Mouse (Mus musculus) lung, embryonic 15.5 days (tissue): ENCODE measurements around the gene Gna14. TPM values are rescaled to one million over a fixed set of nuclear protein-coding genes. Genes with fewer than 3 reads are reported as not detected.

Experiments
- ATAC-seq: fragments of 200-750 bp; cut with Nextera tagmentation; 2 replicates; pipeline ENCODE4 v1.8.0; 2017; ENCODE audit warnings: moderate number of reproducible peaks, borderline replicate concordance; ENCODE audit not compliant: low FRiP score, low TSS enrichment; ENCODE audit errors: extremely low read depth
- H3K27ac ChIP-seq: fragments of 300-500 bp; sonication (generic); 2 replicates; pipeline ENCODE4 v1.5.1; 2015; ENCODE audit warnings: moderate library complexity, mild to moderate bottlenecking, inconsistent platforms
- H3K27me3 ChIP-seq: fragments of 300-500 bp; sonication (generic); 2 replicates; pipeline ENCODE4 v1.6.1; 2015; ENCODE audit warnings: inconsistent platforms
- H3K36me3 ChIP-seq: fragments of 300-500 bp; sonication (generic); 2 replicates; pipeline ENCODE4 v1.6.1; 2015; ENCODE audit warnings: inconsistent platforms
- H3K4me1 ChIP-seq: fragments of 300-500 bp; sonication (generic); 2 replicates; pipeline ENCODE4 v1.6.1; 2015; ENCODE audit warnings: inconsistent platforms
- H3K4me2 ChIP-seq: fragments of 300-500 bp; sonication (generic); 2 replicates; pipeline ENCODE4 v1.6.1; 2015; ENCODE audit warnings: inconsistent platforms, mild to moderate bottlenecking, moderate library complexity
- H3K4me3 ChIP-seq: fragments of 300-500 bp; sonication (generic); 2 replicates; pipeline ENCODE4 v1.5.1; 2015; ENCODE audit warnings: mild to moderate bottlenecking, inconsistent platforms
- H3K9ac ChIP-seq: fragments of 300-500 bp; sonication (generic); 2 replicates; pipeline ENCODE4 v1.6.1; 2015; ENCODE audit warnings: inconsistent platforms
- H3K9me3 ChIP-seq: fragments of 300-500 bp; sonication (generic); 2 replicates; pipeline ENCODE4 v1.6.1; 2016; ENCODE audit warnings: inconsistent platforms
- WGBS: fragments of 180-500 bp; shearing (Covaris S2); methylation state at CpG from one replicate; pipeline ENCODE4 v1.1.7; 2015; 5-methylcytosine and 5-hydroxymethylcytosine counted together
- polyA plus RNA-seq: library from polyadenylated mRNA; unstranded; fragments of >200 nt; fragmentation: Nextera tagmentation; extraction: Ambion mirVana; gene quantifications from 2 replicates; pipeline ENCODE4 v1.2.1, GENCODE M21; 2015

Gna14 gene
- polyA plus RNA-seq, 1 experiment from 2014 or later: 12.4 TPM

GRCm38 (mm10) chr19:16559243-16559896, 123.8 kb downstream of the Gna14 start:
- Histone ChIP-seq H3K4me3 (no peak overlapping the region), H3K4me1 (peaks cover 23% of the 10 kb centered on the region), H3K4me2 (no peak overlapping the region), H3K9ac (no peak overlapping the region), H3K9me3 (no peaks in the 10 kb centered on the region), H3K27me3 (no peaks in the 10 kb centered on the region), H3K36me3 (no peaks in the 10 kb centered on the region), H3K27ac (peak overlapping the region; percentile 26)
- no peak for ATAC-seq
- WGBS: 51% methylated on average over 9 of the region's 9 CpGs

- WGBS: 76% methylated on average over 6 of the region's 6 CpGs
- no peak overlapping the region for H3K27ac ChIP-seq
Observed at GRCm38 (mm10) chr19:16562676-16563075, 127.1 kb downstream of the Gna14 start.

GRCm38 (mm10) chr19:16576790-16577189, 141.2 kb downstream of the Gna14 start:
- no peak overlapping the region for H3K27ac ChIP-seq

More at GRCm38 (mm10) chr19:16562676-16563075, 127.1 kb downstream of the Gna14 start:
- no peak overlapping the region for H3K9ac ChIP-seq
- no peak for ATAC-seq
- no peaks in the 10 kb centered on the region for H3K27me3 ChIP-seq
- no peaks in the 10 kb centered on the region for H3K36me3 ChIP-seq
- H3K4me1 ChIP-seq: peaks cover 5% of the 10 kb centered on the region
- H3K9me3 ChIP-seq: no peaks in the 10 kb centered on the region
- H3K4me2 ChIP-seq: no peak overlapping the region
- H3K4me3 ChIP-seq: no peak overlapping the region

GRCm38 (mm10) chr19:16579656-16580260, 144.2 kb downstream of the Gna14 start:
- Histone ChIP-seq H3K27ac (no peak overlapping the region), H3K4me3 (no peak overlapping the region), H3K27me3 (no peaks in the 10 kb centered on the region), H3K4me1 (no peaks in the 10 kb centered on the region), H3K4me2 (no peak overlapping the region), H3K9ac (no peak overlapping the region), H3K9me3 (no peaks in the 10 kb centered on the region), H3K36me3 (no peaks in the 10 kb centered on the region)
- WGBS: 46% methylated on average over 7 of the region's 7 CpGs
- no peak for ATAC-seq

More at GRCm38 (mm10) chr19:16576790-16577189, 141.2 kb downstream of the Gna14 start:
- 44% methylated on average over 6 of the region's 6 CpGs for WGBS
- H3K4me3 ChIP-seq: no peak overlapping the region
- H3K36me3 ChIP-seq: no peaks in the 10 kb centered on the region
- no peaks in the 10 kb centered on the region for H3K9me3 ChIP-seq
- no peak overlapping the region for H3K9ac ChIP-seq
- no peaks in the 10 kb centered on the region for H3K4me1 ChIP-seq
- ATAC-seq: no peak
- no peaks in the 10 kb centered on the region for H3K27me3 ChIP-seq
- H3K4me2 ChIP-seq: no peak overlapping the region

- H3K36me3 ChIP-seq: no peaks in the 10 kb centered on the region
- no peak overlapping the region for H3K4me3 ChIP-seq
- H3K27me3 ChIP-seq: no peaks in the 10 kb centered on the region
- H3K4me1 ChIP-seq: no peaks in the 10 kb centered on the region
- H3K9ac ChIP-seq: no peak overlapping the region
- ATAC-seq: no peak
- WGBS: 69% methylated on average over 8 of the region's 8 CpGs
- H3K9me3 ChIP-seq: no peaks in the 10 kb centered on the region
- no peak overlapping the region for H3K4me2 ChIP-seq
- H3K27ac ChIP-seq: no peak overlapping the region
Observed at GRCm38 (mm10) chr19:16580501-16580900, 144.9 kb downstream of the Gna14 start.

- no peak overlapping the region for H3K4me3 ChIP-seq
- 77% methylated on average over 7 of the region's 7 CpGs for WGBS
- no peaks in the 10 kb centered on the region for H3K4me1 ChIP-seq
- no peak for ATAC-seq
- no peak overlapping the region for H3K4me2 ChIP-seq
- no peak overlapping the region for H3K9ac ChIP-seq
- no peak overlapping the region for H3K27ac ChIP-seq
- H3K27me3 ChIP-seq: no peaks in the 10 kb centered on the region
- no peaks in the 10 kb centered on the region for H3K36me3 ChIP-seq
- no peaks in the 10 kb centered on the region for H3K9me3 ChIP-seq
Observed at GRCm38 (mm10) chr19:16584546-16584945, 149.0 kb downstream of the Gna14 start.

GRCm38 (mm10) chr19:16585379-16585778, 149.8 kb downstream of the Gna14 start:
- Histone ChIP-seq H3K9me3 (no peaks in the 10 kb centered on the region), H3K27me3 (no peaks in the 10 kb centered on the region), H3K9ac (no peak overlapping the region), H3K27ac (no peak overlapping the region), H3K36me3 (no peaks in the 10 kb centered on the region), H3K4me1 (no peaks in the 10 kb centered on the region), H3K4me3 (no peak overlapping the region), H3K4me2 (no peak overlapping the region)
- 19% methylated on average over 3 of the region's 3 CpGs for WGBS
- no peak for ATAC-seq

GRCm38 (mm10) chr19:16593256-16593974, 157.9 kb downstream of the Gna14 start:
- no peaks in the 10 kb centered on the region for H3K27me3 ChIP-seq

GRCm38 (mm10) chr19:16593975-16594317, 158.4 kb downstream of the Gna14 start:
- ATAC-seq: no peak
- H3K4me3 ChIP-seq: no peak overlapping the region
- H3K9me3 ChIP-seq: no peaks in the 10 kb centered on the region
- no peak overlapping the region for H3K4me2 ChIP-seq
- H3K4me1 ChIP-seq: peaks cover 13% of the 10 kb centered on the region
- H3K36me3 ChIP-seq: no peaks in the 10 kb centered on the region
- H3K9ac ChIP-seq: no peak overlapping the region
- no peak overlapping the region for H3K27ac ChIP-seq
- no peaks in the 10 kb centered on the region for H3K27me3 ChIP-seq

More at GRCm38 (mm10) chr19:16593256-16593974, 157.9 kb downstream of the Gna14 start:
- Histone ChIP-seq H3K27ac (no peak overlapping the region), H3K9me3 (no peaks in the 10 kb centered on the region), H3K36me3 (no peaks in the 10 kb centered on the region), H3K4me3 (no peak overlapping the region), H3K9ac (no peak overlapping the region), H3K4me1 (peaks cover 8% of the 10 kb centered on the region; the same call in 1 of the 2 replicates), H3K4me2 (no peak overlapping the region)
- ATAC-seq: no peak
- WGBS: 66% methylated on average over 7 of the region's 7 CpGs

- 69% methylated on average over 6 of the region's 6 CpGs for WGBS
- H3K9ac ChIP-seq: no peak overlapping the region
Observed at GRCm38 (mm10) chr19:16597216-16597615, 161.7 kb downstream of the Gna14 start.

GRCm38 (mm10) chr19:16598653-16599297, 163.2 kb downstream of the Gna14 start:
- Histone ChIP-seq H3K27ac (no peak overlapping the region), H3K4me1 (peaks cover 16% of the 10 kb centered on the region), H3K4me3 (no peak overlapping the region), H3K27me3 (no peaks in the 10 kb centered on the region), H3K36me3 (no peaks in the 10 kb centered on the region), H3K4me2 (peak overlapping the region; percentile 11; the same call in 1 of the 2 replicates), H3K9ac (no peak overlapping the region), H3K9me3 (no peaks in the 10 kb centered on the region)
- 28% methylated on average over 11 of the region's 11 CpGs for WGBS
- ATAC-seq: peak; percentile 72

More at GRCm38 (mm10) chr19:16597216-16597615, 161.7 kb downstream of the Gna14 start:
- Histone ChIP-seq H3K27me3 (no peaks in the 10 kb centered on the region), H3K4me3 (no peak overlapping the region), H3K9me3 (no peaks in the 10 kb centered on the region), H3K4me1 (peaks cover 16% of the 10 kb centered on the region), H3K4me2 (no peak overlapping the region), H3K27ac (no peak overlapping the region), H3K36me3 (no peaks in the 10 kb centered on the region)
- no peak for ATAC-seq
